Mouse (Mus musculus) c-Kit-positive CD71-positive TER-119-positive erythroid progenitor cells, embryonic 14.5 days (primary cell): Measurements from ENCODE around the gene Agps.

Source experiments
- DNase-seq: peaks from one replicate; pipeline ENCODE4 v3.0.0-alpha.2; 2013; ENCODE audit warnings: low spot score

Agps gene

GRCm38 (mm10) chr2:75828931-75829610 lies 2.9 kb upstream of the Agps start:
- no peak for DNase-seq

- DNase-seq, result no peak
Measured at GRCm38 (mm10) chr2:75830233-75830632, 1.7 kb upstream of the Agps start.

- DNase-seq, result no peak
Measured at GRCm38 (mm10) chr2:75832781-75833180, 804 bp downstream of the Agps start.

GRCm38 (mm10) chr2:75834492-75834891 lies 2.5 kb downstream of the Agps start:
- DNase-seq, result no peak

- no peak for DNase-seq
Measured at GRCm38 (mm10) chr2:75842302-75842701, 10.3 kb downstream of the Agps start.

GRCm38 (mm10) chr2:75847708-75848107 lies 15.7 kb downstream of the Agps start:
- no peak for DNase-seq

GRCm38 (mm10) chr2:75852483-75852882 lies 20.5 kb downstream of the Agps start:
- peak; percentile 41 for DNase-seq

- no peak for DNase-seq
Measured at GRCm38 (mm10) chr2:75854136-75854535, 22.2 kb downstream of the Agps start.

- no peak for DNase-seq
Measured at GRCm38 (mm10) chr2:75861115-75861514, 29.1 kb downstream of the Agps start.

- DNase-seq, result no peak
Measured at GRCm38 (mm10) chr2:75869604-75870003, 37.6 kb downstream of the Agps start.

GRCm38 (mm10) chr2:75874008-75874559 lies 42.1 kb downstream of the Agps start:
- no peak for DNase-seq

- no peak for DNase-seq
Measured at GRCm38 (mm10) chr2:75879791-75880190, 47.8 kb downstream of the Agps start.

GRCm38 (mm10) chr2:75883543-75883942 lies 51.6 kb downstream of the Agps start:
- DNase-seq, result peak; percentile 64

GRCm38 (mm10) chr2:75891981-75892380 lies 60.0 kb downstream of the Agps start:
- DNase-seq, result no peak

- DNase-seq, result no peak
Measured at GRCm38 (mm10) chr2:75895711-75896110, 63.7 kb downstream of the Agps start.

- no peak for DNase-seq
Measured at GRCm38 (mm10) chr2:75900281-75900680, 68.3 kb downstream of the Agps start.

GRCm38 (mm10) chr2:75901869-75902268 lies 69.9 kb downstream of the Agps start:
- no peak for DNase-seq

- DNase-seq, result no peak
Measured at GRCm38 (mm10) chr2:75907142-75907541, 75.2 kb downstream of the Agps start.

GRCm38 (mm10) chr2:75915040-75915439 lies 83.1 kb downstream of the Agps start:
- DNase-seq, result no peak

GRCm38 (mm10) chr2:75923807-75924340 lies 91.9 kb downstream of the Agps start:
- DNase-seq, result no peak

- DNase-seq, result no peak
Measured at GRCm38 (mm10) chr2:75926061-75926460, 94.1 kb downstream of the Agps start.

- no peak for DNase-seq
Measured at GRCm38 (mm10) chr2:75928011-75928410, 96.0 kb downstream of the Agps start.

GRCm38 (mm10) chr2:75929141-75929540 lies 97.2 kb downstream of the Agps start:
- no peak for DNase-seq
